Mouse (Mus musculus) pancreas, adult 10 weeks (tissue): ENCODE results near the gene Tas2r144. TPM values are rescaled to one million over a fixed set of nuclear protein-coding genes. Genes with fewer than 3 reads are reported as not detected.

ENCODE experiments used
- polyA plus RNA-seq: library from polyadenylated mRNA; stranded (reverse); fragments of 350-450 nt; fragmentation: Illumina TruSeq; extraction: RNeasy Lipid Tissue Mini Kit (QIAGEN cat#74804); gene quantifications from one replicate; pipeline ENCODE4 v1.2.3, GENCODE M21; 2015; ENCODE audit warnings: low read depth, low replicate concordance; ENCODE audit not compliant: insufficient read depth

The Tas2r144 gene
- not detected for polyA plus RNA-seq

GRCm38 (mm10) chr6:42215028-42215427 is at the start of gene Tas2r144:
TSS of gene Tas2r144 (plus strand) at chr6:42215328.

GRCm38 (mm10) chr6:42245711-42246353 is 30.7 kb downstream of the Tas2r144 start, which contains the start of gene Gstk1:
TSS of gene Gstk1 (plus strand) at chr6:42245935.

GRCm38 (mm10) chr6:42261524-42262170 is 46.5 kb downstream of the Tas2r144 start, which contains the start of gene Tmem139:
TSS of gene Tmem139 (plus strand) at chr6:42261970.

GRCm38 (mm10) chr6:42264626-42265312 is 49.6 kb downstream of the Tas2r144 start, which contains the start of gene Casp2:
TSS of gene Casp2 (plus strand) at chr6:42264985.

Other genes starting within 250 kb of the Tas2r144 start
- gene Sval3, start 247.2 kb upstream of the Tas2r144 start, polyA plus RNA-seq = not detected
- gene Sva, start 176.9 kb upstream of the Tas2r144 start, polyA plus RNA-seq = not detected
- gene Tas2r139, start 74.4 kb upstream of the Tas2r144 start, polyA plus RNA-seq = not detected
- 14.2 TPM for gene Gstk1, start 30.6 kb downstream of the Tas2r144 start, polyA plus RNA-seq
- not detected for gene Tmem139, start 46.6 kb downstream of the Tas2r144 start, polyA plus RNA-seq
- gene Casp2, start 49.7 kb downstream of the Tas2r144 start, polyA plus RNA-seq = 6.7 TPM
- gene Clcn1, start 71.4 kb downstream of the Tas2r144 start, polyA plus RNA-seq = not detected
- 0.18 TPM for gene Fam131b, start 109.3 kb downstream of the Tas2r144 start, polyA plus RNA-seq
- 21.8 TPM for gene Zyx, start 134.3 kb downstream of the Tas2r144 start, polyA plus RNA-seq
- 1.8 TPM for gene Epha1, start 157.9 kb downstream of the Tas2r144 start, polyA plus RNA-seq
- gene Tas2r143, start 184.9 kb downstream of the Tas2r144 start, polyA plus RNA-seq = not detected
- not detected for gene Tas2r135, start 190.1 kb downstream of the Tas2r144 start, polyA plus RNA-seq
- gene Tas2r126, start 219.2 kb downstream of the Tas2r144 start, polyA plus RNA-seq = not detected
- gene Olfr458, start 249.9 kb downstream of the Tas2r144 start, polyA plus RNA-seq = not detected